Mouse (Mus musculus) telencephalon, adult 2 months (tissue): ENCODE results near the gene Zfp644.

Experiments
- DNase-seq: peaks from one replicate; pipeline ENCODE4 v3.0.0-alpha.2; 2011; ENCODE audit warnings: low read depth, low spot score

Zfp644 gene

GRCm38 (mm10) chr5:106664910-106665309, 32.2 kb downstream of the Zfp644 start:
- no peak for DNase-seq

GRCm38 (mm10) chr5:106660867-106661266, 36.2 kb downstream of the Zfp644 start:
- DNase-seq = no peak

GRCm38 (mm10) chr5:106652790-106653328, 44.2 kb downstream of the Zfp644 start:
- DNase-seq = no peak

- DNase-seq = no peak
Observed at GRCm38 (mm10) chr5:106652220-106652753, 44.8 kb downstream of the Zfp644 start.

- no peak for DNase-seq
Observed at GRCm38 (mm10) chr5:106649995-106650394, 47.1 kb downstream of the Zfp644 start.

GRCm38 (mm10) chr5:106649441-106649840, 47.6 kb downstream of the Zfp644 start:
- DNase-seq = peak; percentile 8

- no peak for DNase-seq
Observed at GRCm38 (mm10) chr5:106643434-106643833, 53.7 kb downstream of the Zfp644 start.

- no peak for DNase-seq
Observed at GRCm38 (mm10) chr5:106641876-106642275, 55.2 kb downstream of the Zfp644 start.

- DNase-seq = no peak
Observed at GRCm38 (mm10) chr5:106640235-106640809, 56.8 kb downstream of the Zfp644 start.

GRCm38 (mm10) chr5:106639627-106640026, 57.5 kb downstream of the Zfp644 start:
- no peak for DNase-seq

GRCm38 (mm10) chr5:106636423-106636946, 60.6 kb downstream of the Zfp644 start:
- no peak for DNase-seq

GRCm38 (mm10) chr5:106628369-106629149, 68.5 kb downstream of the Zfp644 start:
- no peak for DNase-seq

GRCm38 (mm10) chr5:106623337-106623736, 73.8 kb downstream of the Zfp644 start:
- peak; percentile 16 for DNase-seq

GRCm38 (mm10) chr5:106622193-106622592, 74.9 kb downstream of the Zfp644 start:
- no peak for DNase-seq

GRCm38 (mm10) chr5:106620446-106620845, 76.6 kb downstream of the Zfp644 start:
- DNase-seq = no peak

GRCm38 (mm10) chr5:106615006-106615405, 82.1 kb downstream of the Zfp644 start:
- no peak for DNase-seq

- no peak for DNase-seq
Observed at GRCm38 (mm10) chr5:106614570-106614969, 82.5 kb downstream of the Zfp644 start.

- no peak for DNase-seq
Observed at GRCm38 (mm10) chr5:106612151-106612550, 84.9 kb downstream of the Zfp644 start.

- DNase-seq = no peak
Observed at GRCm38 (mm10) chr5:106608798-106609197, 88.3 kb downstream of the Zfp644 start, which contains the start of gene Gm17304. Gene Gm17304, plus strand, starts transcription at chr5:106609098.

- DNase-seq = no peak
Observed at GRCm38 (mm10) chr5:106607081-106607480, 90.0 kb downstream of the Zfp644 start.

GRCm38 (mm10) chr5:106605096-106605495, 92.0 kb downstream of the Zfp644 start:
- DNase-seq = no peak

GRCm38 (mm10) chr5:106604381-106604780, 92.7 kb downstream of the Zfp644 start:
- DNase-seq = no peak
